Mouse (Mus musculus) thymus, postnatal 4 days (tissue): ENCODE results near the gene Jun.
A peak's percentile ranks its signal among the peaks of the same experiment; 100 is the strongest.

ENCODE experiments used
- DNase-seq: peaks from one replicate; pipeline ENCODE4 v3.0.0; 2021

Gene Jun

GRCm38 (mm10) chr4:95052025-95052899 is at the start of gene Jun:
Gene Jun (minus strand): TSS chr4:95052222.
- peak; percentile 98 for DNase-seq

GRCm38 (mm10) chr4:95101684-95102083 is 49.7 kb upstream of the Jun start:
- DNase-seq, result no peak

DNA sequence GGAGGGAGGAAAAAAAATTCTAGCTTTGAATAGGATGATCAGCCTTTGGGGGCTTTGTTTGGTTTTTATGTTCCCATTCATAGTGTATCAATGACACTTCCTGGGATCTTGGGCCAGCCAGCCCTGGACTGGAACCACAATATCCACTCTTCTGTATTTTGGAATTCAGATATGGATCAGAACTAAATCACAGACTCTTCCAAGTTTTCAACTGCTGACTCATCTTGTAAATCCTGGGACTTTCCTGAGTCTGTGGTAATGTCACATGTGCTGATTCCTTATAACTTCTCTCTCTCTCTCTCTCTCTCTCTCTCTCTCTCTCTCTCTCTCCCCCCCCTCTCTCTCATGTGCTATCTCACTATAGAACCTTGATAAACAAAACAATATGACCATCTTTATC is 48.7 kb upstream of the Jun start:
- no peak for DNase-seq

- no peak for DNase-seq
These were observed 47.4 kb upstream of the Jun start for GRCm38 (mm10) chr4:95099373-95099772.

- DNase-seq, result no peak
These were observed 46.7 kb upstream of the Jun start for GRCm38 (mm10) chr4:95098722-95099097.

GRCm38 (mm10) chr4:95097942-95098721 is 46.1 kb upstream of the Jun start:
- DNase-seq, result no peak

- DNase-seq, result no peak
These were observed 44.7 kb upstream of the Jun start for GRCm38 (mm10) chr4:95096731-95097130.

GRCm38 (mm10) chr4:95095911-95096310 is 43.9 kb upstream of the Jun start:
- no peak for DNase-seq

GRCm38 (mm10) chr4:95095355-95095754 is 43.3 kb upstream of the Jun start:
- DNase-seq, result no peak

- DNase-seq, result no peak
These were observed 42.7 kb upstream of the Jun start for GRCm38 (mm10) chr4:95094700-95095113.

- DNase-seq, result no peak
These were observed 41.6 kb upstream of the Jun start for GRCm38 (mm10) chr4:95093615-95094014.

DNA sequence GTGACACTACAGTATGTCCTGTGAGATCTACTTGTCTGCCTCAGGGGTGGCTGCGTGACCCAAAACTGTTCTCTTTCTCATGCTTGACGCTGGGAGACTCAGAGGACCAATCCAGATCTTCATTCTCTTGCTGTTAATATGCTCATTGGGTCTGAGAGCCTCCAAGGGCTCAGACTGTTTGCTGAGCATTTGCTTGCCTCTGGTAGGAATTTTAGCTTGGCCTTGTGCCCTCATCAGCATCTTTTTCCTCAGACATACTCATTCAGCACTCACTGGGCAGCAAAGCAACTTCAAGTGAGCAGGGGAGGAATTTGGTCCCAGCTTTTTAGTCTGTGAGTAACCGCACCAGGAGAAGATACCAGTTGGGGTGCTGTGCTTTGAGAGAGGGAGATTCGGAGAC is 40.5 kb upstream of the Jun start:
- no peak for DNase-seq

GRCm38 (mm10) chr4:95091536-95091935 is 39.5 kb upstream of the Jun start:
- DNase-seq, result no peak

DNA sequence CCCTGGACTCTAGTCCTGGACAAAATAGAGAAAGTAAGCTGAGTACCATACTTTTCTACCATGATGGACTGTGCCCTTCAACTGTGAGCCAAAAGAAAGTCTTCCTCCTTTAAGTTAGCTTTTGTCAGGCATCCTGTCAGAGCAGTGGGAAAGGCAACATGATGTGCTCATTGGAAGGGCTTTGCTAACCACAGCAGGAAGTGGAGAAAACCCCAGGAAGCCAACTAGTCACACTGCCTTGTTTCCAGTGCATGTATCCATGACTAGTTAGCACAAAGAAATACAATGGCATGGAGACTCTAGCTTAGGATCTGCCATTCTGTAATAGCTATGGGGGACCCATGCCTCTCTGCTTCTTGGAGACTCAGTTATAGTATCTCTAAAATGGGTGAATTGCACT is 37.9 kb upstream of the Jun start:
- DNase-seq, result no peak

GRCm38 (mm10) chr4:95089053-95089452 is 37.0 kb upstream of the Jun start:
- DNase-seq, result no peak

DNA sequence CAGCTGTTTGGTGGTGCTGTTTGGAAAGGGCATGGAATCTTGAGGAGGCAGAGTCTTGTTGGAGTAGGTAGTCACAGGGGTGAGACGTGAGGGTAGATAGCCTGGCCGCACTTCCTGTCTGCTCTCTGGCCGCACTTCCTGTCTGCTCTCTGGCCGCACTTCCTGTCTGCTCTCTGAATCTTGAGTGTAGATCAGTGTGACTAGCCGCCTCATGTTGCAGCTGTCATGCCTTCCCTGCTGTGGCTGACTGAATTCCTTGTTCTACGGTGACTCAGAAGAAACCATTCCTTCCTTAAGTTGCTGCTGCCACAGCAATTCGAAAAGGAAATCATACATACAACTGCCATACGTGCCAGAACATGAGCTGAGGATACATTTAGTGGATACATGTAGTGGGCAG is 31.9 kb upstream of the Jun start:
- DNase-seq, result no peak

GRCm38 (mm10) chr4:95083191-95083729 is 31.2 kb upstream of the Jun start:
- no peak for DNase-seq

DNA sequence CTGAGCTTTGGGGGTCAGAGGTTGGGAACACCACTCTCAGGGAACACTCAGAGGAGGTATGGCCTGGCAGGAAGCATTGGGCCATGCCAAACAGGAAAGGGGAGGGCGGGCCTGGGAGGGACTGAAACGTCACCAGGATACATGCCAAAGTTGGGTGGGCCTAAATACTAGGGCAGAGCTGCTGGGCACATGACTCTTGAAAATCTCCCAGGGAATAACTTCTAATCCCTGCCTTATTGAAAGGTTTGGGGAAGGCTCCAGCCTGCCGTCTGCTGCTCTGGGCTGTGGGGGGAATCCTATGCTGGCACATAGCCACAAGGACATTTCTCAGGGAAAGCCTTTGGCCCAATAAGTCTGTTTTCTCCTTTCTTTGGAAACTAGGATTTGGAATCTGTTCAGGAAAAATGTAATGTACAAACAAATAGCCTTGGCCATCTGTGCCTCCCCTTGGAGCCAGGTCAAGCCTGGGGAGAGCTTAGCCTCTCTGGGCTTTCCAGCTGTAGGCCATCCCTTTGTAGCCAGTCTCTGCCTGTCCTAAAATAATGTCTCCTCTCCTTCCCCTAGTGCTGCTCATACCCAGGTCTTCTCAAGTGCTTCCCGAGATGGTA is 30.6 kb upstream of the Jun start:
- no peak for DNase-seq

- no peak for DNase-seq
These were observed 29.6 kb upstream of the Jun start for GRCm38 (mm10) chr4:95081632-95082031.

DNA sequence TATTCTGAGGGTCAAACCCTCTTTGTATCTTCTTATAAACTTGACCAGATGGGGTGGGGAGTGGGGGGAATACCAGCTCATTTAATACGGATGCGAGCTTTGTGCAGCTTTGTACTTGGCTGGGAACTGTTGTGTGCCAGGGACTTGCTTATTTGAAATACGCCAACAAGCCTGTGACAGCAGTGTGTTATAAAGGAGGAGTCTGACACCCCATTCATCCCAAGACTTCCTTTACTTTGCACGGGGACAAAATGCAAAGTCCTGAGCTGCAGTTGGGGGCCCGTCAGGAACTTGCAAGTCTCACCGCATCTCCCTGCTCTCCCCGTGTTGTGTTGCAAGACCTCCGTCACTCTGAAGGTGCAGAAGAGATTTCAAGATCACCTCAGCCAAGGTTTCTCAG is 26.6 kb upstream of the Jun start:
- no peak for DNase-seq

DNA sequence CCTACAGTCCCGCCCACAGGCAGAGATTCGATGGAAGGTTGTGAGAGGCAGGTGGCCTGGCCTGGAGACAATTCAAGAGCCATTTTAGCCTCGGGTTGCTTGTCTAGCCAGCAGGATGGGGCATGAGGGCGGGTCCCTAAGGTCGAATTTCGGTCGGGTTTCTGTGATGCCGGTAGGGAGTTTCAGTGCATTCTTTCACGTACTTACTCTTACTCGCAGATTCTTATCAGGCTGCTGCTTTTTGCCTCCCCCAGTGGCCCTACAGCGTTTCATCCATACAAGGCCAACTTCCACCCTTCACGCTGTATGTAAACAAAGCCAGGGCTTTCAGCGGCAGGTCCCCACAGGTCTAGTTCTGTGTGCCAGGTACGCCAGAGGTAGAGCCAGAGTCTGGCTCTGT is 24.3 kb upstream of the Jun start:
- no peak for DNase-seq

DNA sequence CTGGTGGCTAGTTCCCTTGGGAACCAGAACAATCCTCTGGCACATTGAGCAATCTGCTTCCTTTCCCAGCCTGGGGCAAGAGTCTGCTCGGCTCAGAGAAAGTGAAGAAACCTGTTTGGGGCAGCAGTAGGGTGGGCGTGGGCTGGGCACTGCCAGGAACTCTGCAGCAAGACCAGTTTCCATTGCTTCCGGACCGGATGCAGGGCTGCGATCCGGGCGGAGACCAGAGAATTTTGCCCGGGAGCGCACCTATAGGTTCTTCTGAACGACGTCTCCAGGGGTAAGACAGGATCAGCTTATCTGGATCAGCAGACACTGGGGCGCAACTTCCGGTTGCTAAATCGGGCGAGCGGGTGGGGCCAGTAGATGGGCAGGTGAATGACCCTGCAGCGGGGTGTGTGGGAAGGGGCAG is 23.6 kb upstream of the Jun start:
- no peak for DNase-seq

GRCm38 (mm10) chr4:95074319-95074718 is 22.3 kb upstream of the Jun start:
- DNase-seq, result no peak
